Mouse (Mus musculus): ENCODE data around the gene Ccdc188. TPM values are rescaled to one million over a fixed set of nuclear protein-coding genes. Genes with fewer than 3 reads are reported as not detected.

Ccdc188 gene
- polyA plus RNA-seq, 1 experiment from 2014 or later: not detected

DNA sequence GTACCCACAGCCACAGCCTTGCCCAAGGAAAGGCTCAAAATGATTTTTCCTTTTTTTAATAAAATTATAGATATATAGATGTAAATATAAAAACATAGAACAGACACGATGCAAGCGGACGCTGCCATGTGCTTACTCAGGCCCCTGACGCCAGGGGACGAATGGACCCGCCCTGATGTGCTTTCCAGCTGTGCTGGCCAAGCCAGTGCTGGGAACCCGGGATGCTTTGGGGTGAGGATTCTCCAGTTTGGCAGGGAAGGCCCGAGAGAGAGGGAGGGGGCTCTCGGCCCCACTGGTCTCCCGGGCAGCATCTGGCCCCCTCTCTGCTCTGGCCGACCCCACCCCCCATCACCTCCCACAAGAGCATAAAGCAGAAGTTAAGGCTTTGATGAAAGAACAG lies 4.5 kb downstream of the Ccdc188 start:
- peaks cover 64% of the 10 kb centered on the region for H3K36me3 ChIP-seq

DNA sequence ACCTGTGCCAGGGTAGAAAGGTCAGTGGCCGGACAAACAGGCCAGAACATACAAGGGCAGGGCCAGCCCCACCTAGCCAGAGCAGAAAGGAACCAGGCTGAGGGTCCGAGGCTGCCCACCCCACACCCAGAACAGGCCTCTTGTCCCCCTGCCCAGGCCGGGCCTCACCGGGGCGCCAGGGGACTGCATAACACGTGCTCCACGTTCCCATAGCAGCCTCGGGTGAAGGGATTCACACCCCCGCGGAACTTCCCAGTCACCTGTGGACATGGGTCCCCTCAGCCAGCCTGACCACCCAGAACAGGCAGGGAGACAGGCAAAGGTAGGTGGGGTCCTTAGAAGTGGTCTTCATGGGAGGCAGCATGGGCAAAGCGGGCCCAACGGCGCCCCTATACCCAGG lies 9.5 kb downstream of the Ccdc188 start:
- Histone ChIP-seq H3K4me3 (replicated peaks) (no peak overlapping the region), H3K9ac (replicated peaks) (no peak overlapping the region), H3K27ac (no peak overlapping the region), H3K36me3 (peaks cover 75% of the 10 kb centered on the region), H3K27me3 (no peaks in the 10 kb centered on the region), H3K4me2 (no peak overlapping the region), H3K9me3 (no peaks in the 10 kb centered on the region), H3K4me1 (replicated peaks) (peaks cover 13% of the 10 kb centered on the region)
- WGBS: 91% methylated on average over 13 of the region's 13 CpGs
- ATAC-seq (ENCODE audit: insufficient number of reproducible peaks, insufficient read depth, low FRiP score, low TSS enrichment, low read depth): no peak

More for the DNA sequence above, 4.5 kb downstream of the Ccdc188 start:
- Histone ChIP-seq H3K4me3 (replicated peaks) (no peak overlapping the region), H3K9ac (replicated peaks) (no peak overlapping the region), H3K27me3 (no peaks in the 10 kb centered on the region), H3K27ac (no peak overlapping the region), H3K4me1 (replicated peaks) (peaks cover 30% of the 10 kb centered on the region), H3K9me3 (no peaks in the 10 kb centered on the region), H3K4me2 (no peak overlapping the region)
- ATAC-seq (ENCODE audit: insufficient number of reproducible peaks, insufficient read depth, low FRiP score, low TSS enrichment, low read depth): no peak
- WGBS: 83% methylated on average over 11 of the region's 11 CpGs

DNA sequence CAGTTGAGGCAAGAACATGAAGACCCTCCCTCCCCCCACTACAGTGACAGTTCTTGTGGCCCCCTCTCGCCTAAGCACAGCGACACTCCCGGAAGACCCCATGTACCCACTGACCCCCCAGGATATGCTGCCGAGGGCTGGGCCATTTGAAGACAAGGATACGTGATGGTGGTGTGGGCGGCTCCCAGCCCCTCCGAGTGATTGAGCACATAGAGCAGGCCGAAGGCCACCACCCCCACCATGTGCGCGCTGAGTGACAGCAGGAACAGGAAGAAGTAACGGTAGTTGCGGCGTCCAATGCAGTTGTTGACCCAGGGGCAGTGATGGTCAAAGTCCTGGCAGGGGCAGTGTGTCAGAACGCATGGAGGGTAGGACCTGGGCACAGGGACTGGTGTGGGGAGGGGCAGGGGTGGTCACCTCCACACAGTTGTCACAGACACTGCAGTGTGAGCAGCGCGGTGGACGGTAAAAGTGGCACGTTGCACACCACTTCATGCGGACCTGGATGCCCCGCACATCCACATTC lies 10.3 kb downstream of the Ccdc188 start:
- no peak overlapping the region for H3K4me2 ChIP-seq
- H3K36me3 ChIP-seq: peaks cover 67% of the 10 kb centered on the region
- no peak overlapping the region for H3K9ac ChIP-seq (replicated peaks)
- H3K9me3 ChIP-seq: no peaks in the 10 kb centered on the region
- H3K27me3 ChIP-seq: no peaks in the 10 kb centered on the region
- no peak overlapping the region for H3K27ac ChIP-seq
- H3K4me1 ChIP-seq (replicated peaks): peaks cover 13% of the 10 kb centered on the region
- no peak overlapping the region for H3K4me3 ChIP-seq (replicated peaks)
- 93% methylated on average over 20 of the region's 20 CpGs for WGBS
- no peak for ATAC-seq (ENCODE audit: insufficient number of reproducible peaks, insufficient read depth, low FRiP score, low TSS enrichment, low read depth)

DNA sequence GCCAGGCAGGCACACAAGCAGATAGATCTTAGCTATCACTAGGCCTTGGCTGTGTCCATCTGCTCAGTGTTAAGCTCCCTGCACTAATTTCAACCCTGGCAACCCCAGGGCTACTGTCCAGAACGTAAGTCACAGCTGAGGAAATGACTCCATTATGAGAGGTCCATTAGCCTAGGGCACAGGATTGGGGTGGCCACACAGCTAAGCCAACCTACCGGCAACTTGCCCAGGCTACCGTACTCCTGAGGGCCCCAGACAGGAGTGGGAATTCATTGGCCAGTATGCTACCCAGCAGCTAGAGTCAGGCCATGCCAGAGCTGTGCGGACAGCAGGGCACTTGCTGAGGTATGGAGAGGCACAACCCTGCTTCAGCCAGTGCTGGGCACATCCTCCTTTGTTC lies 11.2 kb downstream of the Ccdc188 start:
- WGBS: 93% methylated on average over 4 of the region's 4 CpGs
- Histone ChIP-seq H3K36me3 (peaks cover 58% of the 10 kb centered on the region), H3K9ac (replicated peaks) (no peak overlapping the region), H3K9me3 (no peaks in the 10 kb centered on the region), H3K27ac (no peak overlapping the region), H3K4me3 (replicated peaks) (no peak overlapping the region), H3K4me2 (no peak overlapping the region), H3K27me3 (no peaks in the 10 kb centered on the region), H3K4me1 (replicated peaks) (peaks cover 21% of the 10 kb centered on the region)
- no peak for ATAC-seq (ENCODE audit: insufficient number of reproducible peaks, insufficient read depth, low FRiP score, low TSS enrichment, low read depth)

DNA sequence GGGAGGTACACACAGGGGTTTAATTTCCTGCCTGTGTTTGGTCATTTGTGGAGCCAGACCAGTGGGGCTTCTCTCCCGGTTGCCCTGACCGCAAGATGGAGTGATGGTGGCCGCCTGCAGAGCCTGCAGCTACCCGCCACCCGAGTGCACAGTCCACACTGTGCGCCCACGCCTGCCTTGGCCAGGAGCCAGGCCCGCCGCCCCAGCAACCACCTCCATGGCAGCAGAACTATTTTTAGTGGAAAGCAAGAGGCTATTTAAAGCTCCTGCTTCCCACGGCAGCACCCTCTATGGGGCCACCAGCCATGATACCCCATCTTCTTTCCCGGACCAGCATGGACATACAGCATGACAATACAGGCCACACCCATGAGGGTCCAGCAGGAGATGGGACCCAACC lies 11.9 kb downstream of the Ccdc188 start:
- Histone ChIP-seq H3K4me3 (replicated peaks) (no peak overlapping the region), H3K36me3 (peaks cover 51% of the 10 kb centered on the region), H3K27ac (peak overlapping the region; percentile 50), H3K4me1 (replicated peaks) (peaks cover 27% of the 10 kb centered on the region), H3K9me3 (no peaks in the 10 kb centered on the region), H3K4me2 (peak overlapping the region; percentile 2; the same call in 1 of the 2 replicates), H3K27me3 (no peaks in the 10 kb centered on the region), H3K9ac (replicated peaks) (peak overlapping the region; percentile 19; the same call in 1 of the 2 replicates)
- no peak for ATAC-seq (ENCODE audit: insufficient number of reproducible peaks, insufficient read depth, low FRiP score, low TSS enrichment, low read depth)
- 82% methylated on average over 11 of the region's 11 CpGs for WGBS

DNA sequence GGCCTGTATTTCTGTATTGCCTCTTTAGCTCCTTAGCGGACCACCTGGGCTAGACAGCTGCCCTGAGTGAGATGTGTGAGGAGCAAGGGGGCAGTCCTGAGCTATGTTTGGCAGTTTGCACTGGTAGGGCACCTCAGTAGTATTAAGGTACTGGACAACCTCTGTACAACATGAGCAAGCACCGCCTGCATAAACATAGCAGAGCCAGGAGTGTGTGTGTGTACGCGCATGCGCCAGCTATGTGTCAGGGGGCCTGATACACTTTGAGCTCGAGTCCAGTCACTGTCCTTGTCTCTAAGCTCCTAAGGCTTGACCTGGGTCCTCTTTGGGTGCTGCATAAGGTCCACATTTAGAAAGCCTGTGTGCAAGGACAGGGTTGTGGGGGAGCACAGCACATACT lies 12.9 kb downstream of the Ccdc188 start:
- H3K27ac ChIP-seq: no peak overlapping the region
- WGBS: 91% methylated on average over 6 of the region's 6 CpGs
- peaks cover 41% of the 10 kb centered on the region for H3K36me3 ChIP-seq
- no peak overlapping the region for H3K9ac ChIP-seq (replicated peaks)
- H3K4me3 ChIP-seq (replicated peaks): no peak overlapping the region
- H3K4me1 ChIP-seq (replicated peaks): peaks cover 28% of the 10 kb centered on the region
- no peaks in the 10 kb centered on the region for H3K27me3 ChIP-seq
- no peaks in the 10 kb centered on the region for H3K9me3 ChIP-seq
- no peak overlapping the region for H3K4me2 ChIP-seq
- ATAC-seq (ENCODE audit: insufficient number of reproducible peaks, insufficient read depth, low FRiP score, low TSS enrichment, low read depth): no peak

DNA sequence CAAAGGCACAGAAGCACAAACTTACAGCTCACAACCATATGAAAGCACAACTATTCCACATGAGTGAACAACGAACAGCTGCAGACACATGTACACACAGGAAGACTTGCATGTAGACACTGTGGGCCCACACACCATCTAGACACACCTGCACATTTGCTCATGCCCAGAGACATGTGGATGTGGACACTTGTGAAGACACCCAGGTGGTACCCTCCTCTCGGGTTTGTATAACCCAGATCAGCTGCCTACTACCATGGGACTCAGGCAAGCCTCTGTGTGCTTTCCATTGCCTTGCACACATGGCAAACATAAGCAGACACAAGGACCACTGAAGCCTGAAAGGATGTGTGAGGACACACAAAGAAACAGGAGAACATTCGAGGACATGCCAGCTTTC lies 13.4 kb downstream of the Ccdc188 start:
- no peaks in the 10 kb centered on the region for H3K9me3 ChIP-seq
- H3K4me1 ChIP-seq (replicated peaks): peaks cover 32% of the 10 kb centered on the region
- no peak for ATAC-seq (ENCODE audit: insufficient number of reproducible peaks, insufficient read depth, low FRiP score, low TSS enrichment, low read depth)
- H3K9ac ChIP-seq (replicated peaks): no peak overlapping the region
- H3K27me3 ChIP-seq: no peaks in the 10 kb centered on the region
- H3K36me3 ChIP-seq: peaks cover 36% of the 10 kb centered on the region
- 83% methylated on average over 3 of the region's 3 CpGs for WGBS
- H3K27ac ChIP-seq: no peak overlapping the region
- H3K4me2 ChIP-seq: no peak overlapping the region
- no peak overlapping the region for H3K4me3 ChIP-seq (replicated peaks)

DNA sequence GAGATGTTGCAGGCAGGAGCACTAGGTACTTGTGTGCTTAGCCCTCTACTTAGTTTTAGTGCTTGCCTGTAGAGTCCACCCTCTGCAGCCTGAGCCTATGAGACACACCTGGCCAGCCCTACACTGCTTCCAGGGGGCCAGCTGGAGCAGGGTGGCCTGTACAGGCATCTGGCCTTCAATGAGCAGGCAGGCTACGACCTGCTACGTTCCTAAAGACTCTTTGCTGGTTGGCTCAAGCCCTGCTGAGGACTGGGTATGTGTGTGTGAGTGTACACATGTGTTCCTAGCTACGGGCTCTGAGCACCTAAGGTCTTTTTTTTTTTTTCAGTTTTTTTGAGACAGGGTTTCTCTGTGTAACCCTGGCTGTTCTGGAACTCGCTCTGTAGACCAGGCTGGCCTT lies 13.8 kb downstream of the Ccdc188 start:
- WGBS: 62% methylated on average over 4 of the region's 4 CpGs
- ATAC-seq (ENCODE audit: insufficient number of reproducible peaks, insufficient read depth, low FRiP score, low TSS enrichment, low read depth): no peak
- Histone ChIP-seq H3K36me3 (peaks cover 32% of the 10 kb centered on the region), H3K9ac (replicated peaks) (no peak overlapping the region), H3K4me1 (replicated peaks) (peaks cover 36% of the 10 kb centered on the region), H3K27me3 (no peaks in the 10 kb centered on the region), H3K27ac (no peak overlapping the region), H3K4me3 (replicated peaks) (no peak overlapping the region), H3K9me3 (no peaks in the 10 kb centered on the region), H3K4me2 (no peak overlapping the region)

DNA sequence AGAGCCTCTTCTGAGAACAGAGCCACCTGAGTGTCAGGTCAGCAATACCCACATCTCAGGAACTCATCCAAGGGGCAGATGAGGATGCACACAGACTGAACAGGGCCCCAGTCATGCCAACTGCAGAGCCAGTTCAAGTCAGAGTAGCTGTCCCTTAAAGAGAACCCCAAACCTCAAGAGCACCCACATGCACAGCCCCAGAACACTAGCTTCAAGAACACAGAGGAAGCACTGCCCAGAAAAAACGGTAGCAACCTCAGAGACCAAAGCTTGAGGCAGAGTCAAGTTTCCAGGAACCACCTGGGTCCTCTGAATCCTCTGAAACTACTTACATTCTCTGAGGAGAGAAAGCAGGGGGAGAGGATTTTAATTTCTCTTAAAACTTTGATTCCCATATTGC lies 15.8 kb downstream of the Ccdc188 start:
- no peak for ATAC-seq (ENCODE audit: insufficient number of reproducible peaks, insufficient read depth, low FRiP score, low TSS enrichment, low read depth)
- Histone ChIP-seq H3K9me3 (no peaks in the 10 kb centered on the region), H3K4me3 (replicated peaks) (0 out of 2 replicates have a peak overlapping the region, but pooled peaks have one; percentile 83), H3K27ac (no peak overlapping the region), H3K4me2 (peak overlapping the region; percentile 93), H3K4me1 (replicated peaks) (peaks cover 37% of the 10 kb centered on the region), H3K9ac (replicated peaks) (0 out of 2 replicates have a peak overlapping the region, but pooled peaks have one; percentile 85), H3K36me3 (peaks cover 25% of the 10 kb centered on the region), H3K27me3 (no peaks in the 10 kb centered on the region)
- 30% methylated on average over 1 of the region's 1 CpGs for WGBS

DNA sequence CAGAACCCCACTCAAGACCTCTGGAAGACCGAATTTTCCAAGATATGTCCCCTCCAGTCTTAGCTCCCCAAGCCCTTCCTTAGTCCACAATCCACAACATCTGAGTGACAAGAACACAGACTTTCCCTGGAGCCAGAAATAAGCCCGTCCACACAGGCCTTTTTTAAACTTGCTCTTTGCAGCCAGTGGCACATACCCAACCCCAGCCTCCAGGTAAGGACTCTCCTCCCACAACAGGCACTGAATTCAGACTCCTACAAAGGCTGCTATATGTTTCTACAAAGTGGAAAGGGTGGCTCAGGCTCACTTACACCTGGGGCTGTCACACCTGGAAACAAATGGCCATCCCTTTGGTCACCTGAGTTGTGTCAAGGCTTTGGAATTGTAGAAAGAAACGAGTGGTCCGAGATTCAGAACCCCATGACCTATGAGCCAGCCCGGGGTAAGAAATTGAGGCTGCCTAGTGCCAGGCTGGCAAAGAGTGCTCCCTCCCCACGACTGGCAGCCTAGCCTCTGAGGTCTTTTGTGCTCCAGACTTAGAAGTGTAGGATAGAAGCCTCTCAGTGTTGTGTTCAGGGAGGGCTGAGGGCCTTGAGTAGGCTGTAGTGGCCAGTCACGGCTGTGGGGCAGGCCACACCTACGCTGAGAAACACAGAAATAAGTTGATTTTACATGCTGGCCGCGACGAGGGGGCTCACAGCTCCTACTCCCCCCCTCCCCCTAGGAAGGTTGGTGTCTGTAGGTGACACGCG lies 16.4 kb downstream of the Ccdc188 start:
- Histone ChIP-seq H3K27me3 (no peaks in the 10 kb centered on the region), H3K9ac (replicated peaks) (peak overlapping the region; percentile 85), H3K27ac (peak overlapping the region; percentile 92), H3K36me3 (peaks cover 24% of the 10 kb centered on the region), H3K4me1 (replicated peaks) (peaks cover 37% of the 10 kb centered on the region), H3K4me2 (peak overlapping the region; percentile 93), H3K9me3 (no peaks in the 10 kb centered on the region), H3K4me3 (replicated peaks) (peak overlapping the region; percentile 83)
- WGBS: 19% methylated on average over 13 of the region's 13 CpGs
- ATAC-seq (ENCODE audit: insufficient number of reproducible peaks, insufficient read depth, low FRiP score, low TSS enrichment, low read depth): no peak

DNA sequence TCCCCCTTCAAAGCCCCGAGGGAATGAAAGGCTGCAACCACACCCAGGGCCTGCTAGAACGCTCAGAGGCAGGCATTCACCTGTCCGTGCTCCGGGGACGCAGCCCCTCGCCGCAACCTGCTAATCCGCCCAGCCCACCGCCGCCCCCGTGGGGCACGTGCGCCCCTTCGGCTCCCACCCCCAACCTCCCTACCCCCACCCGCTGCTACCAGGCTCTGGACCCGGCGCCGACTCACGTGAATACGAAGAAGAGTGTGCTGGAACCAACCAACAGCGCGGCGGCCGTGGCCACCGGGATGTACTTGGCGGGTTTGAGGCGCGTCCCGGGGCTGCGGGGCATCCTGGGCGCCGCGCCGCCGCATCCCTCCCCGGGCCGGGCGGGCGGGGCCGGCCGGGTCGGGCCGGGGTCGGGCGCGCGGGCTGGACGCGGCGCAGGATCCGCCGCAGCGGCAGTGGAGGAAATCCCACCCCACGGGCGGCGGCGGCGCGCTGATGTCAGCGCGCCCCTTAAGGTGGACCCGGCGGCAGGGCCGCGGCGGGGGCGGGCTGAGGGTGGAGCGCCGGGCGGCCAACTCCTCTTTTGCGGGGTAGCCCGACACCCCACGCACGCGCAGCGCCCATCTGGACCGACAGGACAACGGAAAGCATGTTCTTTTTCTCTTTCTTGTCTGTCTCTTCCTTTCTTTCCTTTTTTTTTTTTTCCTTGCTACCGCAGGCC lies 17.2 kb downstream of the Ccdc188 start, which contains the start of gene Zdhhc8:
Gene Zdhhc8, minus strand, starts transcription at position 466 of the 718 bp plus-strand sequence.
- H3K36me3 ChIP-seq: peaks cover 29% of the 10 kb centered on the region
- H3K4me1 ChIP-seq (replicated peaks): peaks cover 31% of the 10 kb centered on the region
- no peaks in the 10 kb centered on the region for H3K9me3 ChIP-seq
- ATAC-seq (ENCODE audit: insufficient number of reproducible peaks, insufficient read depth, low FRiP score, low TSS enrichment, low read depth): peak; percentile 72
- H3K4me3 ChIP-seq (replicated peaks): peak within 1 kb of the TSS; percentile 83
- peak within 1 kb of the TSS; percentile 93 for H3K4me2 ChIP-seq
- no peaks in the 10 kb centered on the region for H3K27me3 ChIP-seq
- H3K27ac ChIP-seq: peak within 1 kb of the TSS; percentile 92
- WGBS: under 1% methylated on average over 68 of the region's 79 CpGs
- H3K9ac ChIP-seq (replicated peaks): peak within 1 kb of the TSS; percentile 85

All from limb, embryonic 12.5 days (tissue).